Mouse (Mus musculus): ENCODE measurements around the gene Lgals2.

DNA sequence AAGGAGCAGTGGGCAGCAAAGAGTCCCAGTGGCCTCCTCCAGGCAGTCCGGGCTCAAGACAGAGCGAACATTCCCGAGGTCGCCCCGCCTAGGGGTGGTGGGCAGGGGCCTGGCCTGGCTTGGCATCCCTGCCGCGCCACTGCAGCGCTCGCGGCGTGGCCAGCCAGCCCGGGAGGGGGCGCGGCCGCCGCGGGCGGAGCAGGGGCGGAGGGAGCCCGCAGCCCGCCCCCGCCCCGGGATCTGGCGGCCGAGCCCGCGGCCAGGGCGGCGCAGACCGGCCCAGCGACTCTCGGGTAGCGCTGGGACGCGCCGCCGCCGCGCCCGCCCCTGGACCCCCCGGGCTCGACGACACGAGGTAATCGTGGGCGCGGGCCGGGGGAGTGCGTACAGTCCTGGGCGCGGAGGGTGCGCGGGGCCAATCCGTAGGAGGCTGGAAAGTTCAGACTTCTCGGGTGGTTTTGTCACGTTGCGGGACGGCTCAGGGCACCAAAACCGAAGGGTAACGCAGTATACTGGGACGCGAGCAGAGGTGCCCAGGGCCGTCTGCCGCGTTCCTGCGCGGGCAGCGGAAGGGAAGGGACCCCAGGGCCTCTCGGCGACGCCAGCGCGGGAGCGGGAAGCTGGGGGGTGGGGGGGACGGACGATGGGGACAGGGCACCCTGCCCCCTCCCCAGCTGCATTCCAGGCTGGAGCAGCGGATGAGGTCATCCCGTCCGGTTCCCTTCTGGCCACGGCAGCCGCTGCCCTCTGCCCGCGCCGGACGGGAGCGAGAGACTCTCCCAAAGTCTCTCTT lies 12.8 kb downstream of the Lgals2 start, which contains the start of gene Cdc42ep1:
- TF ChIP-seq TAL1 (IDR thresholded peaks at IDR 0.05; ENCODE audit: low read length) (no peak), GATA1 (IDR thresholded peaks at IDR 0.05; ENCODE audit: low read length) (no peak)

Data from erythroblast, embryonic 14.5 days (primary cell).